Mouse (Mus musculus): Measurements from ENCODE around the gene Syne2.

DNA sequence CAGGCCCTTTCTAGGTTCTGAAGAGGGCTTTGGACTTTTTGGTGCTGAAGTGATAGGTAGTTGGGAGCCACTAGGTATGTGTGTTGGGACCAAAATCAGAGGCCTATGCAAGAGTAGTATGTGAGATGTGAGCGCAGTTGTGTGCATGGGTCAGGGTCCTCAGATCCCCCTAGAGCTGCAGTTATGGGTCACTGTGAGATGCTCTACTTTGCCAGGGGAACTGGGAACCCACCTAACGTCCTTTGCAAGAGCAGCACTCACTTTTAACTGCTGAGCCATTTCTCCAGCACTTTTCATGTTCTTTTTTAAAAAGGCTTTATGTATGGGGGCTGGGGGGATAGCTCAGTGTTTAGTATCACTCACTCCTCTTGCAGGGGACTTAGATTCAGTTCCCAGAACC lies 69.0 kb downstream of the Syne2 start:
- TF ChIP-seq CTCF (IDR thresholded peaks at IDR 0.05; ENCODE audit: low read depth), result no peak
- TF ChIP-seq EP300 (IDR thresholded peaks at IDR 0.05; ENCODE audit: low read depth), result no peak

Data from liver, postnatal 0 days (tissue).